Mouse (Mus musculus): ENCODE results near the gene Tcf12. TPM values are rescaled to one million over a fixed set of nuclear protein-coding genes. Genes with fewer than 3 reads are reported as not detected.

Tcf12 gene
- polyA plus RNA-seq, 2 experiments: 8.8 to 12.1 TPM

GRCm38 (mm10) chr9:71799598-71799997, 312.1 kb downstream of the Tcf12 start:
- TF ChIP-seq CTCF (IDR thresholded peaks at IDR 0.05; ENCODE audit: low read depth) (no peak), EP300 (IDR thresholded peaks at IDR 0.05; ENCODE audit: low read depth) (no peak)
- H3K4me1 ChIP-seq (replicated peaks; ENCODE audit: control insufficient read depth in 2 of 2, insufficient read depth in 2 of 2, low read length in 1 of 2): no peaks in the 10 kb centered on the region
- WGBS (ENCODE audit: insufficient replicate concordance): 67% methylated on average over 5 of the region's 5 CpGs

GRCm38 (mm10) chr9:71798176-71798575, 313.5 kb downstream of the Tcf12 start:
- Histone ChIP-seq H3K27ac (no peak overlapping the region), H3K4me2 (ENCODE audit: low read depth) (no peak overlapping the region), H3K4me1 (replicated peaks; ENCODE audit: control insufficient read depth in 2 of 2, insufficient read depth in 2 of 2, low read length in 1 of 2) (no peaks in the 10 kb centered on the region), H3K9me3 (ENCODE audit: control insufficient read depth, low read length) (no peaks in the 10 kb centered on the region), H3K27me3 (ENCODE audit: control insufficient read depth, insufficient read depth, low read length) (no peaks in the 10 kb centered on the region), H3K36me3 (replicated peaks; ENCODE audit: control insufficient read depth, insufficient read depth, low read depth) (no peaks in the 10 kb centered on the region), H3K9ac (replicated peaks) (no peak overlapping the region), H3K4me3 (ENCODE audit: insufficient read depth in 1 of 2, low read depth in 2 of 2, low read length in 2 of 2) (no peak overlapping the region)
- TF ChIP-seq CTCF (IDR thresholded peaks at IDR 0.05; ENCODE audit: low read depth): no peak
- no peak for TF ChIP-seq EP300 (IDR thresholded peaks at IDR 0.05; ENCODE audit: low read depth)
- DNase-seq (ENCODE audit: low read depth in 3 of 3, low spot score in 3 of 3) (no peak), ATAC-seq (ENCODE audit: insufficient read depth) (no peak)
- WGBS (ENCODE audit: insufficient replicate concordance): 66% methylated on average over 5 of the region's 5 CpGs

More at GRCm38 (mm10) chr9:71799598-71799997, 312.1 kb downstream of the Tcf12 start:
- H3K36me3 ChIP-seq (replicated peaks; ENCODE audit: control insufficient read depth, insufficient read depth, low read depth): no peaks in the 10 kb centered on the region
- ATAC-seq (ENCODE audit: insufficient read depth) (no peak), DNase-seq (ENCODE audit: low read depth in 3 of 3, low spot score in 3 of 3) (no peak)
- H3K4me3 ChIP-seq (ENCODE audit: insufficient read depth in 1 of 2, low read depth in 2 of 2, low read length in 2 of 2): no peak overlapping the region
- H3K27ac ChIP-seq: no peak overlapping the region
- no peaks in the 10 kb centered on the region for H3K9me3 ChIP-seq (ENCODE audit: control insufficient read depth, low read length)
- no peaks in the 10 kb centered on the region for H3K27me3 ChIP-seq (ENCODE audit: control insufficient read depth, insufficient read depth, low read length)
- H3K4me2 ChIP-seq (ENCODE audit: low read depth): no peak overlapping the region
- H3K9ac ChIP-seq (replicated peaks): no peak overlapping the region

Small RNAs within 50 kb of the gene (microRNA-seq; reads per million reads assigned to microRNA genes)
- not detected for gene Gm27450

Other genes starting within 250 kb of the Tcf12 start
- gene Zfp280d, start 163.0 kb upstream of the Tcf12 start, polyA plus RNA-seq (2012; rRNA removed): 10.4 and 14.5 TPM in 2 replicates
- gene Zfp280d, start 163.0 kb upstream of the Tcf12 start, polyA plus RNA-seq (2014; fragmentation: Nextera tagmentation; extraction: Ambion mirVana): 11.0 and 12.5 TPM in 2 replicates